Mouse (Mus musculus) hindbrain, postnatal 0 days (tissue): ENCODE results near the gene Pdhb. TPM values are rescaled to one million over a fixed set of nuclear protein-coding genes. Genes with fewer than 3 reads are reported as not detected.

Experiments used
- ATAC-seq: fragments of 200-750 bp; cut with Nextera tagmentation; 2 replicates; pipeline ENCODE4 v1.8.0; 2017; ENCODE audit warnings: mild to moderate bottlenecking, moderate TSS enrichment, moderate library complexity
- DNase-seq: peaks from one replicate; pipeline ENCODE4 v3.0.0-alpha.2; 2015; ENCODE audit warnings: low spot score
- H3K27ac ChIP-seq: fragments of 300-500 bp; sonication (generic); 2 replicates; pipeline ENCODE4 v1.5.1; 2014; ENCODE audit warnings: mild to moderate bottlenecking
- H3K27me3 ChIP-seq: fragments of 300-500 bp; sonication (generic); 2 replicates; pipeline ENCODE4 v1.6.1; 2014; ENCODE audit warnings: low read length, mixed read lengths; ENCODE audit not compliant: insufficient read depth
- H3K36me3 ChIP-seq: fragments of 300-500 bp; sonication (generic); 2 replicates; pipeline ENCODE4 v1.6.1; 2014; ENCODE audit warnings: low read length, mixed read lengths; ENCODE audit not compliant: insufficient read depth
- H3K4me1 ChIP-seq: fragments of 300-500 bp; sonication (generic); 2 replicates; pipeline ENCODE4 v1.6.1; 2014; ENCODE audit warnings: antibody characterized with exemption, low read length, mixed read lengths; ENCODE audit not compliant: insufficient read depth
- H3K4me2 ChIP-seq: fragments of 300-500 bp; sonication (generic); 2 replicates; pipeline ENCODE4 v1.6.1; 2014; ENCODE audit warnings: low read depth, mild to moderate bottlenecking, low read length, moderate library complexity, mixed read lengths
- H3K4me3 ChIP-seq: fragments of 300-500 bp; sonication (generic); 2 replicates; pipeline ENCODE4 v1.5.1; 2014; ENCODE audit warnings: low read length
- H3K9ac ChIP-seq: fragments of 300-500 bp; sonication (generic); replicated peaks from 2 replicates; pipeline ENCODE4 v1.6.1; 2014; ENCODE audit warnings: mild to moderate bottlenecking, low read length, moderate library complexity, mixed read lengths
- H3K9me3 ChIP-seq: fragments of 300-500 bp; sonication (generic); 2 replicates; pipeline ENCODE4 v1.6.1; 2016; ENCODE audit warnings: low read length, mixed read lengths
- CTCF ChIP-seq: IDR thresholded peaks from 2 replicates; pipeline ENCODE4 v1.5.1; 2016; ENCODE audit warnings: antibody characterized with exemption, control low read depth, low read depth
- WGBS: fragments of 180-500 bp; shearing (Covaris S2); extraction: QIAGEN DNeasy Blood & Tissue Kit; methylation state at CpG from one replicate; pipeline ENCODE4 v1.1.7; 2014; 5-methylcytosine and 5-hydroxymethylcytosine counted together
- polyA plus RNA-seq: library from polyadenylated mRNA; unstranded; fragments of >200 nt; fragmentation: Nextera tagmentation; extraction: Ambion mirVana; gene quantifications from 2 replicates; pipeline ENCODE4 v1.2.1, GENCODE M21; 2015
- total RNA-seq: library from RNA; depleted of rRNA; stranded (reverse); fragments of >200 nt; gene quantifications from 2 replicates; pipeline ENCODE4 v1.2.3, GENCODE M21; 2014; rRNA removed

Pdhb gene
- total RNA-seq: 123 and 135 TPM in 2 replicates
- polyA plus RNA-seq: 292 and 295 TPM in 2 replicates

DNA sequence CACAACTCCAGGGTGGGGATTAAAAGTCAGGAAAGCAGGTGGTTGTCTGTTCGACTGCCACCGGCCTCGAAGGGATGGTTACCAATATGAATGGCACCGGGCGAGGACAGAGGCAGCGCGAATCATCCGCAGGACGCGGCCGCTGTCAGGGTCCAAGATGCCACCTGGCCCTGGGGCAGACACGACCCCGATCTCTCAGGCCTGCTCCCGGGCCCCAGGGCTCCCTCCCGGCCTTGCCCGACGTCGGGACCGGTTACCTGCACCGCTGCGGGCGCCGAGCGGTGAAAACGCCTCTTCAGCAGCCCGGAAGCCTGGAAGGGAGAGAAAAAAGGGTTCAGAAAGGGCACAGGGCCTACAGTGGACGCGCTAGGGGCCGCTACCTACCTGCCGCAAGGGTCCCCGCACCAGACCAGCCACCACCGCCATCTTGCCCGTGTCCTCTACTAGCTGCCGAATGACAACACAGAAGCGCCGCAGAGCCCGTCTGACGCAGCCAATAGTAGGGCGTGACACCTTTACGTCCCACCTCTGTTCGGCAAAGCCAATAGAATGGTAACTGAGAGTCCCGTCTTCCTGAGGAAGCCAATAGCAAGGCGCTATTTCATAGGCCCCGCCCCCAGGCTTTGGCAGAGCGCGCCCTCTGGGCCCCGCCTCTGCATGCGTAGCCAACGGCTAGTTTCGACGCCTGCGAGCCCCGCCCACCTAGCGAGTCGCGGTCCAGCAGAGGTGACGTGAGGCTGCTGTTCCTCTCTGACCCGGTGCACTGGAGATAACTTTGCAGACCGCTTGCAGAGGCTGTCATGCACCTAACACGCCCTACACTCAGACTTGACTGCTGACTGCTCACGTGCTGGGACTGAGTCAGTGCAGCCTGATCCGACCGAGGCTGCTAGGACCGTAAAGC, at the start of gene Pdhb:
Gene Pdhb (minus strand): TSS at position 519 of the 904 bp plus-strand sequence.
- ATAC-seq (peak; percentile 100), DNase-seq (peak; percentile 100)
- H3K9me3 ChIP-seq: no peaks in the 10 kb centered on the region
- no peaks in the 10 kb centered on the region for H3K27me3 ChIP-seq
- H3K9ac ChIP-seq: peak within 1 kb of the TSS; percentile 94
- H3K36me3 ChIP-seq: peaks cover 21% of the 10 kb centered on the region
- no peaks in the 10 kb centered on the region for H3K4me1 ChIP-seq
- H3K27ac ChIP-seq: peak within 1 kb of the TSS; percentile 90
- peak within 1 kb of the TSS; percentile 73 for H3K4me2 ChIP-seq
- peak within 1 kb of the TSS; percentile 97 for H3K4me3 ChIP-seq
- TF ChIP-seq CTCF: peak; percentile 54
- WGBS: under 1% methylated on average over 64 of the region's 64 CpGs

DNA sequence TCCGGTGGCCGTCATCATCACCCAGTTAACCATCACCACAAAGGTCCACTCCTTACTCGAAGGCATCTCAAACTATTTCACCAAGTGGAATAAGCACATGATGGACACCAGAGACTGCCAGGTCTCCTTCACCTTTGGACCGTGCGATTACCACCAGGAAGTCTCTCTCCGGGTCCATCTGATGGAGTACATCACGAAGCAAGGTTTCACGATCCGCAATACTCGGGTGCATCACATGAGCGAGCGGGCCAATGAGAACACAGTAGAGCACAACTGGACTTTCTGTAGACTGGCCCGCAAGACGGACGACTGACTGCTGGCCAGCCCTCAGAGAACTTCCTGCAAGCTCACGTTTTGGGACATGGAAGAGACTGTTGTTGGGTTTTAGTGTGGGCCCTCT, 49.7 kb upstream of the Pdhb start:
- H3K9ac ChIP-seq: no peak overlapping the region
- H3K4me3 ChIP-seq: no peak overlapping the region
- no peak for TF ChIP-seq CTCF
- 97% methylated on average over 16 of the region's 16 CpGs for WGBS
- H3K27me3 ChIP-seq: no peaks in the 10 kb centered on the region
- peaks cover 15% of the 10 kb centered on the region; the same call in 1 of the 2 replicates for H3K36me3 ChIP-seq
- no peak overlapping the region for H3K4me2 ChIP-seq
- ATAC-seq: no peak
- no peaks in the 10 kb centered on the region for H3K9me3 ChIP-seq
- peaks cover 8% of the 10 kb centered on the region for H3K4me1 ChIP-seq
- H3K27ac ChIP-seq: no peak overlapping the region
- DNase-seq: no peak

DNA sequence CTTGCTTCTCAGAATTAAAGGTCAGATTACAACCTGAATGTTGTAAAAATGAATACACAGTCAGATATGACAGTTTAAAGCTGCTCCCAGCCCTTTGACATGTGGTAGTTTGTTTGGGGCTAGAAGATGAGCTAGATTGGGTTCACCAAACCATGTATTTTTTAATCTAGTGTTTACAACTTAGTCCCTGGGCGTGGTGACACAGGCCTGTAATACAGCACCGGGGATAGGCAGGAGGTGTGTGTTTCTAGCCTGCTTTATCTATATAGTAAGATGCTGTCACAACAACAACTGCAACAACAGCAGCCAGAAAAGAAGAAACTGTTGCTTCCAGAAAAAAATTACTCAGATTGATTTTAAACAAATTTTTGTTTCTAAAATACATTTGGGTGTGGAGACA, 48.1 kb upstream of the Pdhb start:
- no peak for DNase-seq

DNA sequence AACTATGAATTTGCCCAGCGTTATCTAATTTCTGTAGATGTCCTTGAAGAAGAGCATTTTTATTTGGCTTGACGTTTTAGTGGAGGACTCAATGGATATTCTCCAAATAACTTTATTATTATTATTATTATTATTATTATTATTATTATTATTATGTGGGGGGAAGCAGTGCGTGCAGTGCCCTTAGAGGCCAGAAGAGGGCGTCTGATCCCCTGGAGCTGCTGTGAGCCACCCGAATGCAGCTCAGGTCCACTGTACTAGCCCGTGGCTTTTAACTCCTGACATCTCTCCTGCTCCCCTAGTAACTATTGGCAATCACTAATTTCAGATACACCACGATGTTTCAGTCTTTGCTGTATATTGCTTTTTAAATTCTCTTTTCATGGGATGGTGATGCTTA, 47.5 kb upstream of the Pdhb start:
- WGBS: 64% methylated on average over 7 of the region's 7 CpGs
- Histone ChIP-seq H3K36me3 (peaks cover 15% of the 10 kb centered on the region; the same call in 1 of the 2 replicates), H3K4me1 (peaks cover 17% of the 10 kb centered on the region), H3K9ac (no peak overlapping the region), H3K27me3 (no peaks in the 10 kb centered on the region), H3K27ac (no peak overlapping the region), H3K4me2 (no peak overlapping the region), H3K4me3 (no peak overlapping the region), H3K9me3 (no peaks in the 10 kb centered on the region)
- peak; percentile 57 for TF ChIP-seq CTCF
- DNase-seq (no peak), ATAC-seq (no peak)

More for the DNA sequence above, 48.1 kb upstream of the Pdhb start:
- WGBS: 95% methylated on average over 2 of the region's 2 CpGs
- no peak for TF ChIP-seq CTCF
- no peak overlapping the region for H3K4me3 ChIP-seq
- H3K9ac ChIP-seq: no peak overlapping the region
- no peaks in the 10 kb centered on the region for H3K27me3 ChIP-seq
- no peak overlapping the region for H3K27ac ChIP-seq
- H3K9me3 ChIP-seq: no peaks in the 10 kb centered on the region
- H3K4me2 ChIP-seq: no peak overlapping the region
- peaks cover 15% of the 10 kb centered on the region; the same call in 1 of the 2 replicates for H3K36me3 ChIP-seq
- no peak for ATAC-seq
- peaks cover 14% of the 10 kb centered on the region for H3K4me1 ChIP-seq

DNA sequence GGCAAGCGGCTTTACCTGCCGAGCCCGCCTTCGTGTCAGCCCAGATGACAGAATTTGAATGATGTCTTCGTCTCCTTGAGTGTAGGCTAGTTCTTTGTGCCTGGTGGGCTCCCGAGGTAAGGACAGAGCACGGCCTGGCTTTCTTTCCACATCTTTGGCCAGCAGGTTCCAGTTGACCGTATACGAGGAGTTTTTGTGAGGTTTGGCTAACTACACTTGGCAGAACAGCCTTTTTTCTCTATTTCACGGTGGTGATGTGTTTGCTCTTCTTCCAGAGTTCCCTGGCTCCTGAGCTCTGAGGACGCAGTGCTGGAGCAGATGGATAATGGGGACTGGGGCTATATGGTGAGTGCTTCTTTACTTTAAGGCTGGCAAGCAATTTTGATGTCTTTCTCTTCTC, 47.1 kb upstream of the Pdhb start:
- H3K27ac ChIP-seq: no peak overlapping the region
- no peak overlapping the region for H3K4me3 ChIP-seq
- ATAC-seq (no peak), DNase-seq (no peak)
- H3K4me2 ChIP-seq: peak overlapping the region; percentile 0; the same call in 1 of the 2 replicates
- no peak overlapping the region for H3K9ac ChIP-seq
- peaks cover 15% of the 10 kb centered on the region; the same call in 1 of the 2 replicates for H3K36me3 ChIP-seq
- no peaks in the 10 kb centered on the region for H3K9me3 ChIP-seq
- no peaks in the 10 kb centered on the region for H3K27me3 ChIP-seq
- WGBS: 47% methylated on average over 11 of the region's 11 CpGs
- TF ChIP-seq CTCF: no peak
- H3K4me1 ChIP-seq: peaks cover 17% of the 10 kb centered on the region

DNA sequence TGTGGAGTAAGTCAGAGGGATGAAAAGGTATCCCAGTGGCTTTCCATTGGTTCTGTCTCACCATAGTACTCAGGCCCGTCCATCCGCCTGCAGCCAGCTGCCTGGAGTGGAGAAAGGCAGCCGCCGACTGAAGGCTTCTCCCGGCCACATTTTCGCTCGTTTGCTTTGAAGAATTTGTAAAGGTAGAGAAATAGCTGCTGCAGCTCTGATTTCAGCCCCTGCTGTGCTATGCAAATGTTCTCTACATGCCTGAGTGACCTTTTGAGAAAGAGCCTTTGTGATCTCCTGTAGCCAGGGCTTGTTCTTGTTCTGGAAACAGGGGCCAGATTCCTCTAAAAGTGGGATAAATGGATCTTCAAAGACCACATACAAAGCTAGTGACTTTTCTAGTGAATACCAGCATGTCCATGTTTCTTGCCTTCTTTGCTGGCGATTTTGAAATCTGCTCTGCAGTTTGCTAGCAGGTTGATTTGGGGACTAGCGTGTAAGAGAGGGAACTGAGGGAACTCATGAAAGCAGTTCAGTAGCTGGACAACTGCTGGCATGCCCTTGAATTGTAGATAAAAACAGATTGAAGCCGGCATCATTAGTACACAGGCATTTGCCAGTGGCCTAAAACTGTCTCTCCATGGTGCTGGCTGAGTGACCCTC, 46.0 kb upstream of the Pdhb start:
- Histone ChIP-seq H3K4me1 (peaks cover 17% of the 10 kb centered on the region), H3K36me3 (peaks cover 15% of the 10 kb centered on the region; the same call in 1 of the 2 replicates), H3K4me3 (no peak overlapping the region), H3K27ac (peak overlapping the region; percentile 67; the same call in 1 of the 2 replicates), H3K9ac (0 out of 2 replicates have a peak overlapping the region, but pooled peaks have one; percentile 30), H3K27me3 (no peaks in the 10 kb centered on the region), H3K4me2 (peak overlapping the region; percentile 40), H3K9me3 (no peaks in the 10 kb centered on the region)
- no peak for TF ChIP-seq CTCF
- ATAC-seq: no peak
- peak; percentile 53 for DNase-seq
- 19% methylated on average over 10 of the region's 10 CpGs for WGBS
